Mouse (Mus musculus) midbrain, embryonic 14.5 days (tissue): Measurements from ENCODE around the gene Mapk8ip1. TPM values are rescaled to one million over a fixed set of nuclear protein-coding genes. Genes with fewer than 3 reads are reported as not detected.

Source experiments
- ATAC-seq: fragments of 200-750 bp; cut with Nextera tagmentation; 2 replicates; pipeline ENCODE4 v1.8.0; 2017; ENCODE audit warnings: moderate number of reproducible peaks, moderate library complexity; ENCODE audit not compliant: low FRiP score, low TSS enrichment
- DNase-seq: peaks from one replicate; pipeline ENCODE4 v3.0.0-alpha.2; 2015
- H3K27ac ChIP-seq: fragments of 300-500 bp; sonication (generic); replicated peaks from 2 replicates; pipeline ENCODE4 v1.5.1; 2014; ENCODE audit warnings: mild to moderate bottlenecking, low read depth, low read length, moderate library complexity
- H3K27me3 ChIP-seq: fragments of 300-500 bp; sonication (generic); 2 replicates; pipeline ENCODE4 v1.6.1; 2014; ENCODE audit warnings: low read length, control low read depth, mixed read lengths; ENCODE audit not compliant: control insufficient read depth, insufficient read depth
- H3K36me3 ChIP-seq: fragments of 300-500 bp; sonication (generic); 2 replicates; pipeline ENCODE4 v1.6.1; 2014; ENCODE audit warnings: low read length, control low read depth; ENCODE audit not compliant: control insufficient read depth, insufficient read depth
- H3K4me1 ChIP-seq: fragments of 300-500 bp; sonication (generic); 2 replicates; pipeline ENCODE4 v1.6.1; 2014; ENCODE audit warnings: mild to moderate bottlenecking, antibody characterized with exemption, low read length, control low read depth; ENCODE audit not compliant: control insufficient read depth, insufficient read depth
- H3K4me2 ChIP-seq: fragments of 300-500 bp; sonication (generic); 2 replicates; pipeline ENCODE4 v1.6.1; 2014; ENCODE audit warnings: mild to moderate bottlenecking, low read length, moderate library complexity
- H3K4me3 ChIP-seq: fragments of 300-500 bp; sonication (generic); replicated peaks from 2 replicates; pipeline ENCODE4 v1.5.1; 2014; ENCODE audit warnings: low read depth, low read length
- H3K9ac ChIP-seq: fragments of 300-500 bp; sonication (generic); replicated peaks from 2 replicates; pipeline ENCODE4 v1.6.1; 2014; ENCODE audit warnings: mild to moderate bottlenecking, low read length, moderate library complexity
- H3K9me3 ChIP-seq: fragments of 300-500 bp; sonication (generic); 2 replicates; pipeline ENCODE4 v1.6.1; 2016; ENCODE audit warnings: low read length, control low read depth, mixed read lengths; ENCODE audit not compliant: control insufficient read depth
- WGBS: fragments of 180-500 bp; shearing (Covaris S2); extraction: QIAGEN DNeasy Blood & Tissue Kit; methylation state at CpG from one replicate; pipeline ENCODE4 v1.1.7; 2014; 5-methylcytosine and 5-hydroxymethylcytosine counted together
- polyA plus RNA-seq: library from polyadenylated mRNA; unstranded; fragments of >200 nt; fragmentation: Nextera tagmentation; extraction: Ambion mirVana; gene quantifications from 2 replicates; pipeline ENCODE4 v1.2.1, GENCODE M21; 2014

Gene Mapk8ip1
- polyA plus RNA-seq, 1 experiment from 2014 or later = 62.4 TPM

GRCm38 (mm10) chr2:92374514-92374913, 26.5 kb downstream of the Mapk8ip1 start, which contains the start of the genes Pex16 and Large2:
Gene Pex16, plus strand, starts transcription at chr2:92374676.
Gene Large2, minus strand, starts transcription at chr2:92374869.
- Histone ChIP-seq H3K27me3 (peaks cover 14% of the 10 kb centered on the region; the same call in 1 of the 2 replicates), H3K4me1 (peaks cover 42% of the 10 kb centered on the region), H3K4me3 (peak within 1 kb of the TSS; percentile 72), H3K4me2 (peak within 1 kb of the TSS; percentile 93), H3K9me3 (no peaks in the 10 kb centered on the region), H3K9ac (peak within 1 kb of the TSS; percentile 68), H3K36me3 (peaks cover 22% of the 10 kb centered on the region), H3K27ac (peak within 1 kb of the TSS; percentile 80)
- 6% methylated on average over 16 of the region's 16 CpGs for WGBS
- DNase-seq = peak; percentile 69
- peak; percentile 32; the same call in 1 of the 2 replicates for ATAC-seq

DNA sequence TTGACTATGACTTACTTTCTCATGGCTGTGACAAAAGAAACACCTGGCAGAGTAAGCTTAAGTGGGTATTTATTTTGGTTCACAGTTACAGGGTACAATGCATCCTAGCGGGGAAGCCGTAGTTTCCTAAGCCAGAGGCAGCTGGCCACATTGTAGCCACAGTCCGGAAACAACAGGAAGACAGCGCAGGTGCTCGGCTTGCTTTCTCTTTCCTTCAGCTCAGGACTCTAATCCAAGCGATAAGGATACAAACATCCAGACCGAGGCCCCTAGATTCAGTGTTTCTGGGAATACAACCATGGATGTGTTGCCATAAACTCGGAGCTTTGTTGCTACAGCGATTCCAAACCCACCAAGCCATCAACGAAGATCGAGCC, 27.6 kb downstream of the Mapk8ip1 start:
- Histone ChIP-seq H3K36me3 (peaks cover 11% of the 10 kb centered on the region), H3K9me3 (no peaks in the 10 kb centered on the region), H3K4me2 (0 out of 2 replicates have a peak overlapping the region, but pooled peaks have one; percentile 93), H3K9ac (no peak overlapping the region), H3K27me3 (peaks cover 15% of the 10 kb centered on the region; the same call in 1 of the 2 replicates), H3K4me1 (peaks cover 42% of the 10 kb centered on the region), H3K4me3 (no peak overlapping the region), H3K27ac (no peak overlapping the region)
- DNase-seq (no peak), ATAC-seq (no peak)
- WGBS = 52% methylated on average over 11 of the region's 11 CpGs

- Histone ChIP-seq H3K4me2 (no peak overlapping the region), H3K36me3 (peaks cover 7% of the 10 kb centered on the region; the same call in 1 of the 2 replicates), H3K4me1 (peaks cover 42% of the 10 kb centered on the region), H3K9me3 (no peaks in the 10 kb centered on the region), H3K27me3 (peaks cover 15% of the 10 kb centered on the region; the same call in 1 of the 2 replicates), H3K27ac (no peak overlapping the region), H3K4me3 (no peak overlapping the region), H3K9ac (no peak overlapping the region)
- no peak for ATAC-seq
- WGBS = 15% methylated on average over 9 of the region's 9 CpGs
- DNase-seq = no peak
These were observed 28.2 kb downstream of the Mapk8ip1 start for GRCm38 (mm10) chr2:92372767-92373436.

DNA sequence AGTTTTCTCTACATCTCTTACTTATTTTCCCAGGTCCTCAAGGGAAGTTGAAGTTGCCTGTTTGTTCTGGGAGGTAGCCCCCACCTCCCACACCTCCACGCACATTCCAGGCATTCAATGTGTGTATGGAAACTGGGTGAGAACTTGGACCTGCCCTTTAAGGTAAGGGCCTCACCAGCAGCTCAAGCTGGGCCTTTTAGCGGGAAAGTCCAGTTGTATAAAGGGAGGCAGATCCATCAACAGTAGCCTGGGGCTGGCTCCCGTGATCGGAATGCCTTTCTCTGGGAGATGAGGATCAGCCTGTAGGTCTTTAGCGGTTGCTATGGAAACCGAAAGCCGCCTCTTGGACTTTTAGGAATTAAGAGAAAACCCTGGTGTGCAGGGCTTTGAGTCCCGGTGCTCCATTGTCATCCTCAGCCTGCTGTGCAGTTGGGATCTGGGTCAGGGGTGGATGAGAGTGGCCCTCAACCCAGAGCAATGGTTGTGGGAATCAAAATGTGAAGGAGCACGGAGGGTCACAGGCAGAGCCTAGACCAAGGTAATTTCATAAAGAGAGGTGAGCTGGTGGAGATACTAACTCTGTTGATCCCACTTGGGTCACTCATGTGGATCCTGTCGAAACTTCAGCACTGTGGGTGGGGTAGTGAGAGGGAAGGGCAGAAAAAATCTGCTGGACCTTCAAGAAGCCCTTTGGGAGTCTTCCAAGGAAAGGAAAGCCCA, 28.9 kb downstream of the Mapk8ip1 start:
- H3K4me2 ChIP-seq = peak overlapping the region; percentile 52
- peak; percentile 80 for DNase-seq
- no peak overlapping the region for H3K9ac ChIP-seq
- H3K4me3 ChIP-seq = no peak overlapping the region
- H3K36me3 ChIP-seq = no peaks in the 10 kb centered on the region
- peaks cover 15% of the 10 kb centered on the region; the same call in 1 of the 2 replicates for H3K27me3 ChIP-seq
- H3K4me1 ChIP-seq = peaks cover 42% of the 10 kb centered on the region
- WGBS = 2% methylated on average over 10 of the region's 10 CpGs
- no peak overlapping the region; the same call in 1 of the 2 replicates for H3K27ac ChIP-seq
- ATAC-seq = no peak
- no peaks in the 10 kb centered on the region for H3K9me3 ChIP-seq

DNA sequence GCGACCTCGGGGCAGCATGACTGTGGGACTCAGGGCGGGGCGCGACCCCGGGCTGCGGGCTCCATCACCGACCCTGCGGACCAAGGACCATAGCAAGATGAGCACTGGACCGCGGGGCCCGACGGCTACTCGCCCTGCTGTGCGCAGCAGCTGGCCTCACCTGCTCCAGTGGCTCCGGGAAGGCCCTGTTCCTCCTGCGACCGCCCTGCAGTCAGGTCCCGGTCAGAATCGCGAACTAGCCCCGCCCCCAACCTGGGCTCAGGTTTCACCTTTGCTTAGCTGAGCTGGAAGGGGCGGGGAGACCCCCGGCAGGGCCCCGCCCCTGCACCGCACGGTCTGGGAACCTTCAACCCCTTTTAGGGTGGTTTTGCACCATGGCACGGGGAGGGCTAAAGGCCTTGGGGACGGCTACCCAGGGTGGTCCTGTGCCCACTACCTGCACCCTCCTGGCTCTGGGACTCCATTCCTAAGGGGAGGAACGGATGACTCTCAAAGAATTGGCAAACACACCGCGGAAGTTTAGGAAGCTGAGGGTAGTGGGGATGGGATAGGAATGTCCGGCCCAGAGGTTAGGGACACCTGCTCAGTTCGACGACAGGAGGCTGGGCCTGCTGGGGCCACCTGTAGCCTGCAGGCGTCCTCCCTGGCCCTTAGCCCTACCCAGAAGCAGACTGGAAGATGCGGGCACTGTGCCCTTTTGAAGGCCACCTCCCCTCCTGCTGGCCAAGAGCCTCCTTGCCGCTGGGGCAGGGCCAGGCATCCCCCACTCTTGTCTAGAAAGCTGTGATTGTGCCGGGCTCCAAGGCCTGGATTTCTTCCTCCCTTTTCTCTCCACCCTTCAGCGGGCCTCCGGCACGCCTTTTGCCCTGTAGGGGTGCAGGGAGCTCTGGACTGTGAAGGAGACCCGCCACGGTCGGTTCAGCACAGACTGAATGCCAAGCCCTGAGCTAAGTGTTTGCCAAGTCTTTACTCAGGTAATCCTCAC, 29.9 kb downstream of the Mapk8ip1 start:
- Histone ChIP-seq H3K4me1 (peaks cover 38% of the 10 kb centered on the region), H3K27me3 (peaks cover 15% of the 10 kb centered on the region; the same call in 1 of the 2 replicates), H3K9ac (peak overlapping the region; percentile 39; the same call in 1 of the 2 replicates), H3K9me3 (no peaks in the 10 kb centered on the region), H3K4me3 (peak overlapping the region; percentile 27), H3K27ac (no peak overlapping the region), H3K36me3 (no peaks in the 10 kb centered on the region), H3K4me2 (peak overlapping the region; percentile 52)
- 3% methylated on average over 45 of the region's 45 CpGs for WGBS
- DNase-seq (peak; percentile 22), ATAC-seq (no peak)

GRCm38 (mm10) chr2:92370375-92370774, 30.7 kb downstream of the Mapk8ip1 start:
- Histone ChIP-seq H3K27ac (no peak overlapping the region), H3K4me2 (peak overlapping the region; percentile 52), H3K27me3 (peaks cover 15% of the 10 kb centered on the region; the same call in 1 of the 2 replicates), H3K4me1 (peaks cover 32% of the 10 kb centered on the region), H3K36me3 (no peaks in the 10 kb centered on the region), H3K9me3 (no peaks in the 10 kb centered on the region), H3K4me3 (peak overlapping the region; percentile 27), H3K9ac (peak overlapping the region; percentile 39; the same call in 1 of the 2 replicates)
- 7% methylated on average over 19 of the region's 19 CpGs for WGBS
- DNase-seq (no peak), ATAC-seq (no peak)

- 49% methylated on average over 20 of the region's 20 CpGs for WGBS
- Histone ChIP-seq H3K4me1 (peaks cover 23% of the 10 kb centered on the region), H3K27me3 (peaks cover 15% of the 10 kb centered on the region; the same call in 1 of the 2 replicates), H3K27ac (no peak overlapping the region), H3K36me3 (peaks cover 12% of the 10 kb centered on the region), H3K4me2 (no peak overlapping the region), H3K9me3 (no peaks in the 10 kb centered on the region), H3K4me3 (no peak overlapping the region), H3K9ac (no peak overlapping the region)
- no peak for ATAC-seq
- DNase-seq = no peak
These were observed 33.6 kb downstream of the Mapk8ip1 start for GRCm38 (mm10) chr2:92367383-92368029.
